Mouse (Mus musculus) lung, postnatal 10 days (tissue): ENCODE data around the gene Cpox.
A peak's percentile ranks its signal among the peaks of the same experiment; 100 is the strongest.
"Not testable (repeated sequence)": the region's sequence is repeated elsewhere in the genome, so short reads cannot be mapped to it uniquely, and the experiment has no call there.

ENCODE experiments used
- DNase-seq: peaks from one replicate; pipeline ENCODE4 v3.0.0; 2021

Cpox gene

GRCm38 (mm10) chr16:58669917-58670630 is at the start of gene Cpox:
Gene Cpox (plus strand): TSS chr16:58670292.
- peak; percentile 76 for DNase-seq

DNA sequence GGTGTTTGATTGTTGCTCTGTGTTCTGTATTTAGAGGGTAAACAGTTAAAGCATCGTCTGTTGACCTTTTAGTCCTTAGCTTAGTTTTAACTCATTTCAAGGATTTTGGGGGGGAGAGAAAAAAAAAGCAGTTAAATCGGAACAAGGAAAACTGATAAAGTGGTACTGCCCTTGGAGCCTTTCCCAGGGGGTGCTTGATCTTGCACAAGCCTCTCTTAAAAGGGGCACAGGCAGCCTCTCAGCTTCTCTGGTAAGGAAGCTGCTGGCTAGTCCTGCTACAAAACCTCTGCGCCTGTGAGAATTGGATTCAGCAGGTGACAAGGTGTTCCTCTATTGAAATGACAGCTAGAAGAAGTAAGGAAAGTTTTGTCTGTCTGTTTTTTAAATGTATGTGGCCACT is 47.7 kb upstream of the Cpox start:
- peak; percentile 43 for DNase-seq

DNA sequence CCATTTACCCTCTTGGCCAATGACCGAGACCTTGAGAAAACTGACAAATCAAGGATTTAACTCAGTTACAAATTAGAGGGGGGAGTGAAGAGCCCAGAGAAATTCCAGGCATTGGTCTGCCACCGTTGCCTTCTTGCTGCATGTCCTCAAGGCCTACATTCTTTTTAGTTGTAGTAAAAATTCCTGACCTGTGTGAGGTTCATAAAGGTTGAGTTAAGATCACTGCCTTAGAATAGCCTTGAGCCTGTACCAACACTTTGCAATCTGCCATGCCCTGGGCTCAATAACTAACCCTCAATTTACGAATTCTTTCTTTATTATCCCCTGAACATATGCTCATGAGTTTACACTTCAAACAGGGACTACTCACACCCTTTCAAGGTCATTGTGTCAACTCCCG is 47.0 kb upstream of the Cpox start:
- DNase-seq, result no peak

- DNase-seq, result peak; percentile 73
Measured at GRCm38 (mm10) chr16:58623944-58624343, 46.1 kb upstream of the Cpox start.

DNA sequence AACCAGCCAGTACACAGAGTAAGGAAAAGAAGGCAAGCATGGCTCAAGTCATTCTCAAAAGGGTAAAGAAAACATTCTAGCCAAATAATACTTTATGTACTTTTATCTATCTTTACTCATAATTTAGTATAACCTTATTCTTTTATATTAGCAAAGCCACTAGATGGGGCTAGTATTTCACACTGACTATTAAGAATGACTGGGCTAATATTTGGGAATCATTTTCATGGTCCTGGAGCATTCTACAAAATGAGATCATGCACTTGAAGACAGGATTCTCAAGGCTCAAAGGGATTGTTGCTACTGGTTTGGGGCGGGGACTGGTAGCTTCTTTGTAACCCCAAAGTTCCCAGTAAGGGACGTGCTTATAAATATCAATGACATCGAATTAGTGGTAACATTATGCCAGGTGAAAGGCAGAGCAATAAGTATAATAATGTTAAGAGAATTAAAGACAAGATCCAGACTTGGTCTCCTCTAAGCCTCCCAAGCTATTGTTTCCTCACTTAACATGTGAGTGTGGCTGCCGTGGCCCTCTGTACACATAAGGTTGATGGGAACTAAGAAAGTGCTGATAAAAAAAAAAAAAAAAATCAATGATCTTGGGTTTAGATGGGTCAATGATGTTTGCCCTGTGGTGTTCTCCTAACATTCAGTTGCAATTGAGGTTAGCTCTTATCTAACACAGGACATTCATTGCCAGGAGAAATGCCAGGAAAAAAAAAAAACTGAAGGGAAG is 42.3 kb upstream of the Cpox start:
- no peak for DNase-seq

GRCm38 (mm10) chr16:58628336-58628680 is 41.8 kb upstream of the Cpox start:
- no peak for DNase-seq

- no peak for DNase-seq
Measured at GRCm38 (mm10) chr16:58628968-58629367, 41.1 kb upstream of the Cpox start.

- no peak for DNase-seq
Measured at GRCm38 (mm10) chr16:58629736-58630135, 40.4 kb upstream of the Cpox start.

DNA sequence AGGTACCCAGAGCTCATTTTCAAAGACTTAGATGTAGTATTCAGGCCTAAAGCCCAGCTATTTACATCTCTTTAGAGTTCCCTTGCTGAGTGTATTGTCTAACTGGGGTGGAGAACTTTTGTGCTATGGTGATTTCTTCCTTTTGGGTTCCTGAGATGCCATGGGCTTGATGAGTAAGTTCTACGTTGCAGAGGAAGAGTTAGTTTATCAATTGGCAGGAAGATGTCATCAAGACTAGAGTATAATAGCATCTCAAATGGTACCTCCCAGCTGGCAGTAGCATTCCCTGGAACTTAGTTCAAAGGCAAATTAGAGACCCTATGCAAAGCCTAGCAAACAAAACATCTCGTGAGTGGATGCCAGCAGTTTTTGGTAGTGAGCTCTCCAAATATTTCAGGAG is 34.2 kb upstream of the Cpox start:
- DNase-seq, result no peak

DNA sequence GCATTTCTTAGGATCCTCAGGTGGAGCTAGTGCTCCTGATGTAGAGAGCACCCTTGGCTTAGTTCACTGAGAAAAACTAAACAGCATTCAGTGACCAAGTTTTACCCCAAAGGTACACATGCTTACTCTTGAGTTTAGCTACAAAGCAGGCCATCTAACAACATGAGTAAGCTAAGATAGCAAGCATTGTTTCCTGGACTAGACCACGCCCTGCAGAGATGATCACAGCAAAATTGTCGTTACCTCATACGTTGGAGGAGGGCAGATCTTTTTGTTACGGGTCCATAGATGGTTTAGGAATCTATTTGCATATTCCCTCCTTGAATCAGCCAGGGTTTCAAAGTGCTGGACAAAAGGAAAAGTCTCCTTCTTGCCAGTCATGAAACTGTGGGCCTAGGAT is 32.6 kb upstream of the Cpox start:
- DNase-seq, result no peak

DNA sequence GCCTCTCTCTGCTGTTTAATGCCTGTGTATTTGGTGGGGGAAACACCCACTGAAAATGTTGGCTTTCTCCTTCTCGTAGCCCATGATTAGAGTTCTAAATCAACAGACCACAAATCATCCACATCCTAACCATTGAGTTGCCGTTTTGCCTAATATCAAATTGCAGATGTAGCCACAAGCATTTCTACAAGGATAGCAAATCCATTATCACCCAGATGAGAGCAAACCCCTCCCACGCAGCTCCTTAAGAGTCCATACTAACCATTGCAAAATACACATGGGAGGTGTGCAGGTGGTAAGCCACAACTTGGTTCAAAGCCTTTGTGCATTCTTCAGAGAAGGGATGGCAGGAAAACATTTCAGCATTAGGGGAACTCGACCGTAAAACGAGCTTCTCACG is 32.1 kb upstream of the Cpox start:
- DNase-seq, result no peak

- no peak for DNase-seq
Measured at GRCm38 (mm10) chr16:58638689-58639175, 31.4 kb upstream of the Cpox start, which contains the start of gene E330017A01Rik. Gene E330017A01Rik (minus strand): TSS chr16:58638739.

- DNase-seq, result no peak
Measured at GRCm38 (mm10) chr16:58649979-58650378, 20.1 kb upstream of the Cpox start.

GRCm38 (mm10) chr16:58655751-58656150 is 14.3 kb upstream of the Cpox start:
- DNase-seq, result no peak

- no peak for DNase-seq
Measured at GRCm38 (mm10) chr16:58656526-58656925, 13.6 kb upstream of the Cpox start.

DNA sequence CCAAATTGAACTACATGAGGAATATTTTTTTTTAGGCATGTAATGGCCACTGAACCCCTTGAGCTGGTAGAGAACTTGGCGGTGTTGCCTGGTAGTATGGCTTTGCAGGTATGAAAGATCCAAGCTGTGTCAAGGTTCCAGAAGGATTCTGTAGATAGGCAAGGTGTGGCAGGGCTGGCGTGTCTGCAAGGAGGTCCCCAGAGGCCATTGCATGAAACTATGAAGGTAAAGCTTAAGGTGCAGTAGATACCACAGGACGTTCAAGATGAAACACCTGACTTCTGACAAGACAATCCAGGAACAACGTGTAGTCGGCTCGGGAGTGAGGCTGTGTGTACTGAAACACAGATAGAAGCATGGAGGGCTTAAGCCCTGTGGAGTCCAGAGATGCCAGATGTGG is 11.4 kb upstream of the Cpox start:
- DNase-seq, result no peak

- no peak for DNase-seq
Measured at GRCm38 (mm10) chr16:58661826-58662225, 8.3 kb upstream of the Cpox start.

DNA sequence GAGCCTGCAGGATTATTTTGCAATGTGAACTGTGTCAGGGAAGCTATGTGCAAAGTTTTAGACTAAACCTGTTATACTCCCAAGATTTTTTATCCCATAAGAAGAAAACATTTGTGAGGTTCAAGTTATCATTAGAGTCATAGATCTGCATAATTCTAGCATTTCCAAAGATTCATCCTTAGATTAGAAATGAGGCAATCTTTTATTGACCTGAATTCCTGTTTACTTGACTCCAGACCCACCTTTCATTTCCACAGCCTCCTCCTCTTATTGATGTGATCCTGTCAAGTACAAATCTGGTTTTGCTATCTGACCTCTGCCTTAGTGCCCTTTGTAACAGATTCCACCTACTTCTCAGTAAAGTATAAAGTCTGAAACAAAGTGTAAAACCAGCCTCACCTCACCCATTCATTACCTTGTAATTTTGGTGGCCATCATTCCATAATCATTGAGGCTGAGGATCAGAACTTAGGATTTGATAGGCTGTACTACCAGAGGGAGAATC is 7.8 kb upstream of the Cpox start:
- no peak for DNase-seq

GRCm38 (mm10) chr16:58663021-58663420 is 7.1 kb upstream of the Cpox start:
- DNase-seq, result no peak

- DNase-seq, result no peak
Measured at GRCm38 (mm10) chr16:58663816-58664215, 6.3 kb upstream of the Cpox start.

- not testable (repeated sequence) for DNase-seq
Measured at GRCm38 (mm10) chr16:58665137-58665536, 5.0 kb upstream of the Cpox start.

GRCm38 (mm10) chr16:58666681-58667080 is 3.4 kb upstream of the Cpox start:
- not testable (repeated sequence) for DNase-seq

GRCm38 (mm10) chr16:58668586-58668985 is 1.5 kb upstream of the Cpox start:
- no peak for DNase-seq

DNA sequence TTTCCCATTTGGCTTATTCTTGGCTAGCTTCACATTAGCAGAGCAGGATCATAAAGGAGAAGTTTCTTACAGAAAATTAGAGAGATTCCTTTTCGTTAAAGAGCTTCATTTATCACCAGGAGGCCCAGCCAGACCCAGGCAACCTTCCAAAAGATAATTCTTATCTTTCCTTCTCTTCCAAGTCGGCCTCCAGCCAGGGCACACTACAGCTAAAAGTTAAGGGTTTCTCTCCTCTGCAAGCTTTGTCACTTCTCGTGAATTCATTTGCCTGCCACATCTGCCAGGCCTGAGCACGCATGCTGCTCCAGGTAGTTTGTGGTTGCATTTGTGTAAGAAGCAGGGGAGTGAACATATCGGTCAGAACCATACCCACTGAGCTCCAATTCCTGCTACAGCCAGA is 828 bp upstream of the Cpox start:
- DNase-seq, result no peak
